Mouse (Mus musculus) intestine, postnatal 0 days (tissue): ENCODE results near the gene Lama4. TPM values are rescaled to one million over a fixed set of nuclear protein-coding genes. Genes with fewer than 3 reads are reported as not detected.

Source experiments
- ATAC-seq: fragments of 200-750 bp; cut with Nextera tagmentation; 2 replicates; pipeline ENCODE4 v1.8.0; 2017; ENCODE audit warnings: mild to moderate bottlenecking, moderate TSS enrichment, moderate library complexity
- H3K27ac ChIP-seq: fragments of 300-500 bp; sonication (generic); 2 replicates; pipeline ENCODE4 v1.5.1; 2014; ENCODE audit warnings: mild to moderate bottlenecking, low read depth, low read length, moderate library complexity
- H3K27me3 ChIP-seq: fragments of 300-500 bp; sonication (generic); replicated peaks from 2 replicates; pipeline ENCODE4 v1.6.1; 2014; ENCODE audit warnings: low read length, mixed read lengths; ENCODE audit not compliant: control insufficient read depth, insufficient read depth
- H3K36me3 ChIP-seq: fragments of 300-500 bp; sonication (generic); 2 replicates; pipeline ENCODE4 v1.6.1; 2014; ENCODE audit warnings: mild to moderate bottlenecking, moderate library complexity; ENCODE audit not compliant: control insufficient read depth, insufficient read depth
- H3K4me1 ChIP-seq: fragments of 300-500 bp; sonication (generic); replicated peaks from 2 replicates; pipeline ENCODE4 v1.6.1; 2014; ENCODE audit warnings: antibody characterized with exemption, low read length, mixed read lengths; ENCODE audit not compliant: control insufficient read depth, insufficient read depth
- H3K4me2 ChIP-seq: fragments of 300-500 bp; sonication (generic); replicated peaks from 2 replicates; pipeline ENCODE4 v1.6.1; 2014; ENCODE audit warnings: low read depth, mild to moderate bottlenecking, moderate library complexity
- H3K4me3 ChIP-seq: fragments of 300-500 bp; sonication (generic); 2 replicates; pipeline ENCODE4 v1.5.1; 2014; ENCODE audit warnings: low read depth, low read length
- H3K9ac ChIP-seq: fragments of 300-500 bp; sonication (generic); 2 replicates; pipeline ENCODE4 v1.6.1; 2014; ENCODE audit warnings: mild to moderate bottlenecking, low read depth, low read length
- H3K9me3 ChIP-seq: fragments of 300-500 bp; sonication (generic); 2 replicates; pipeline ENCODE4 v1.6.1; 2016; ENCODE audit warnings: mixed run types; ENCODE audit not compliant: control insufficient read depth
- CTCF ChIP-seq: sonication (generic); IDR thresholded peaks from 2 replicates; pipeline ENCODE4 v1.5.1; 2016; ENCODE audit warnings: low read depth, mild to moderate bottlenecking, control low read depth, antibody characterized with exemption, moderate library complexity
- WGBS: fragments of 180-500 bp; shearing (Covaris S2); extraction: QIAGEN DNeasy Blood & Tissue Kit; methylation state at CpG from one replicate; pipeline ENCODE4 v1.1.7; 2014; 5-methylcytosine and 5-hydroxymethylcytosine counted together
- polyA plus RNA-seq: library from polyadenylated mRNA; unstranded; fragments of >200 nt; fragmentation: Nextera tagmentation; extraction: Ambion mirVana; gene quantifications from 2 replicates; pipeline ENCODE4 v1.2.1, GENCODE M21; 2015

The Lama4 gene
- polyA plus RNA-seq, 1 experiment from 2014 or later = 28.3 TPM

DNA sequence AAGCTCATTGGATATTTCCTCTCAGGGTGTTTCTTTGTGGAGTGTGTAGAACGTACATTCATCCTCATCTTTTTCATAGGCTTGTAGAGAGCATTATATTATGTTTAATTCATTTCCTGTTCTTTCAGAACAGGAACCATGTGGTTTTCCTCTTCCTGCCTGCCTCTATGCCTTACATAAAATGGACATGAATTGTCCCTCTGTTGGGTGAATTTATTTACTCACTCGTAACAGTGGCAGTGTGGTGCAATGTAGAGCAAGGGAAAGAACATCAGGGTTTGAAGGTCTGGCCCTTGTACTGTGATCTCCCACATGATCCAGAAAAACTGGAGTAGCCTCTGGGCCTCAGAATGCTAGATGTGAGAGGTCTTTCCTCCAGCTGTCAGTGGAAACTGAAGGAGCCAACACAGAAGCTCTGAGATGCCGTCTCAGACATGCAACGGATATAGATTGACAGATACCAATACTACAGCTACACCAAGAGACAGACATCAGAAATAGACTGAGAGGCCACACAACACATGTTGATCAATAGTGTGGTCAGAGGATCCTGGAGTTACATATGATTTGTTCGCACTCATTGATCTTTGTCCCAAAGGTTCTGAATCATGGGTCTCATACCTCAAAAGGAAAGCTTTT lies 58.4 kb downstream of the Lama4 start:
- no peak overlapping the region for H3K4me2 ChIP-seq
- H3K9me3 ChIP-seq = no peaks in the 10 kb centered on the region
- 82% methylated on average over 5 of the region's 5 CpGs for WGBS
- H3K27me3 ChIP-seq = no peaks in the 10 kb centered on the region
- H3K4me3 ChIP-seq = no peak overlapping the region
- H3K4me1 ChIP-seq = no peaks in the 10 kb centered on the region
- no peak for TF ChIP-seq CTCF
- H3K9ac ChIP-seq = no peak overlapping the region
- no peak for ATAC-seq
- no peaks in the 10 kb centered on the region for H3K36me3 ChIP-seq
- no peak overlapping the region for H3K27ac ChIP-seq

DNA sequence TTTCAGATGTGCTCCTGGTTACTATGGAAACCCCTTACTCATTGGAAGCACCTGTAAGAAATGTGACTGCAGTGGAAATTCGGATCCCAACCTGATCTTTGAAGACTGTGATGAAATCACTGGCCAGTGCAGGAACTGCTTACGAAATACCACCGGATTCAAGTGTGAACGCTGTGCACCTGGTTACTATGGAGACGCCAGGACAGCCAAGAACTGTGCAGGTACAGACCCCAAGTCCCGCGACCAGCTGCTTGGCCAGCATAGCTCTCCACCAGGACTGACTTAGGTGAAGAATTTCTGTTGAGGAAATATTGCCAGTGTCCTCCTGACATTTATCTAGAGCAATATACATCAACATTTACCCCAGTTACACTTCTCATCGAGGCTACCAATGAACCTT lies 61.2 kb downstream of the Lama4 start:
- TF ChIP-seq CTCF = no peak
- H3K36me3 ChIP-seq = no peaks in the 10 kb centered on the region
- no peak for ATAC-seq
- no peak overlapping the region for H3K4me3 ChIP-seq
- 71% methylated on average over 8 of the region's 8 CpGs for WGBS
- no peak overlapping the region for H3K9ac ChIP-seq
- H3K4me2 ChIP-seq = no peak overlapping the region
- no peaks in the 10 kb centered on the region for H3K9me3 ChIP-seq
- no peaks in the 10 kb centered on the region for H3K27me3 ChIP-seq
- no peaks in the 10 kb centered on the region for H3K4me1 ChIP-seq
- H3K27ac ChIP-seq = no peak overlapping the region

DNA sequence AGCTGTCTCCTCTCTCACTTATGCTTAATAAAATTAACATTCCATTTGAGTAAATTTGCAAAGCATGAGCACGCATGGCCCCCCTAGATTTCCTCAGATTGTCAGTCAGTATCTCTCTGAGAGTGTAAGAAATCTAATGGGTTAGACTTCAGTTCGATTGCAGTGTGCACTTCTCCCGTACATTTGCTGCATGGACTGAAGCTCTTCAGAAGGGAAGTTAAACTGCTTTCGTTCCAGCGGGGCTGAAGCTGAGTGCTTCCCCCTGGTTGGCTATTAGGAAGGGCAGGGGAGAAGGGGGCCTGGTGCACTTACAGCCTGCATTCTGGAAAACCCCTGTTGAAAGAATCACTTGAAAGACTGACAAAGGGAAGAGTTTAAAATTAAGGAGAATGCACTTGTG lies 61.7 kb downstream of the Lama4 start:
- H3K36me3 ChIP-seq = no peaks in the 10 kb centered on the region
- H3K4me3 ChIP-seq = no peak overlapping the region
- no peak overlapping the region for H3K4me2 ChIP-seq
- no peak for TF ChIP-seq CTCF
- no peaks in the 10 kb centered on the region for H3K4me1 ChIP-seq
- no peak overlapping the region for H3K27ac ChIP-seq
- H3K9ac ChIP-seq = no peak overlapping the region
- no peaks in the 10 kb centered on the region for H3K27me3 ChIP-seq
- WGBS = 69% methylated on average over 5 of the region's 5 CpGs
- ATAC-seq = no peak
- H3K9me3 ChIP-seq = no peaks in the 10 kb centered on the region

DNA sequence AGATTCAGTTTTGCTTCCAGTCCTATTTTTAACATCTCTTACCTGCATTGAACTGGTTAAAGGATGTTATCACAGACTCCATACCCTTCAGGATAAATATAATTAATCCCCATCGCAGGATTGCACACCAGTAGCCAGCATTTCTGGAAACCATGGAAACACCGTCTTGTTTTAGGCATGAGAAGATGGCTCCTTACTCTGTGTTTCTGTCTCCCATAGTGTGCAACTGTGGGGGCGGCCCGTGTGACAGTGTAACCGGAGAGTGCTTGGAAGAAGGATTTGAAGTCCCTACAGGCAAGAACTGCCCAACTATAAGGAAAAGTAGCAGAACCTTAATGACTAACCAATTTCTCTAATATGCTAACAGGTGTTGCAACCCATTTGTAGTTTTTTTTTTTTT lies 63.1 kb downstream of the Lama4 start:
- Histone ChIP-seq H3K9me3 (no peaks in the 10 kb centered on the region), H3K4me1 (no peaks in the 10 kb centered on the region), H3K27me3 (no peaks in the 10 kb centered on the region), H3K9ac (no peak overlapping the region), H3K36me3 (0 out of 2 replicates have a peak, but pooled peaks cover 4% of the 10 kb centered on the region), H3K4me2 (no peak overlapping the region), H3K4me3 (no peak overlapping the region), H3K27ac (no peak overlapping the region)
- TF ChIP-seq CTCF = no peak
- WGBS = 67% methylated on average over 5 of the region's 5 CpGs
- no peak for ATAC-seq

DNA sequence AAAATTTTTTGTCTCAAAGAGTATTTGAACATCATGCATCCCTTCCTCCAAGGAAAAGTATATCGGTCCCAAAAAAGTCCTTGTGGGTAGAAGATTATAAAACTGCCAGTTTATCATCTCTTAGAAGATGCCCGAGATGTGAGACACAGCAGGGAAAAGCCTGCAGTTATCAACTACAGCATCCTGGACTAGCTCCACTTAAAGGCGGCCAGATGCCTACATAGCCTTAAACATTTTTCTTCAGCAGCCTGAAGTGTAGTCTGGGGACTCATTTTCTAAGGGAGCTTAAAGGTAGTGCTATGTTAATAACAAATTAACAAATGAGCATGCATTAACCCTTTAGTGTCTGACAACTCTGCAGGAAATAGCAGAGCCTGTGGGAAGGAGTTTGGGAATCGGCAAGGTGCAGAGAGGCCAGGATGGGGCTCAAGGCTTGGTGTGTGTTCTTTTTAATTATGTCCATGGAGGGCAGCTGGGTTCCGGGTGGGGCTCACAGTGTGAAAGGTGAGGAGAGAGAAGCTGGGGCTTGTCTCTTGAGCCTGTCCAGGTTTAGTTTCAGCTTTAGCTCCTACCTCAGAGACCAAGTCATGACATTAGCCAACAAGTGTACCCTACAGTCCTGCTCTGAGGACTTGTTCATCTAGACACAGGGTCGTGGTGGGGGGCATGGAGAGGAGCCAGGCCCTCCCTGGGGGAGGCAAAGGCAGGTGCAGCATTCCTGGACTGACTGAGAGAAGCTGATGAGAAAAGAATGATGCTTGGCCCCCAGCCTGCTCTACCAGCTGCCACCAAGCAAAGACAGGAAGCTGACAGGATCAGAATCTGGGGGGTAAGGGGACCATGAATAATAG lies 64.2 kb downstream of the Lama4 start:
- no peaks in the 10 kb centered on the region for H3K27me3 ChIP-seq
- ATAC-seq = no peak
- H3K4me1 ChIP-seq = no peaks in the 10 kb centered on the region
- no peak overlapping the region for H3K27ac ChIP-seq
- no peak overlapping the region for H3K4me3 ChIP-seq
- WGBS = 79% methylated on average over 6 of the region's 6 CpGs
- no peak overlapping the region for H3K4me2 ChIP-seq
- no peaks in the 10 kb centered on the region for H3K9me3 ChIP-seq
- no peak for TF ChIP-seq CTCF
- no peak overlapping the region for H3K9ac ChIP-seq
- 0 out of 2 replicates have a peak, but pooled peaks cover 4% of the 10 kb centered on the region for H3K36me3 ChIP-seq

DNA sequence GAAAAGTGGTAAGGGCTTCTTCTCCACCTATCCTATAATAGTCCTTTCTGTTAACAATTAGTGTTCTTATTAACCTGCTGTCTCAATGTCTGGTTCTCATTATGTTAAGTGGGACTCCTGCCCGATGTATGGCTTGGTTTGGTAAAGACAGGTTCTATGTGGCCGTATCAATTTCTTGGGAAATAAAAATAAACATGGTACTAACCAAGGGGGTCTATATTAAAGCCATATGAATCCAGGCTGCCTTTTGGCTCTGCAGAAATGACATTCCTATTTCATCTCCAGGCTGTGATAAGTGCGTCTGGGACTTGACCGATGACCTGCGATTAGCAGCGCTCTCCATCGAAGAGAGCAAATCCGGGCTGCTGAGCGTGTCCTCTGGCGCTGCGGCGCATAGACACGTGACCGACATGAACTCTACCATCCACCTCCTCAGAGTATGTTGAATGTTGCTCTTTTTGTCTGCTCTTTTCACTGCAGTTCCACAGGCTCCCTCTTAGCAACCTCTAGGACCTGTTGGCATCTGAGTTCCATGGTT lies 64.9 kb downstream of the Lama4 start:
- Histone ChIP-seq H3K4me1 (no peaks in the 10 kb centered on the region), H3K4me2 (no peak overlapping the region), H3K27ac (no peak overlapping the region), H3K27me3 (no peaks in the 10 kb centered on the region), H3K36me3 (0 out of 2 replicates have a peak, but pooled peaks cover 4% of the 10 kb centered on the region), H3K4me3 (no peak overlapping the region), H3K9ac (no peak overlapping the region), H3K9me3 (no peaks in the 10 kb centered on the region)
- TF ChIP-seq CTCF = no peak
- ATAC-seq = no peak
- WGBS = 93% methylated on average over 14 of the region's 14 CpGs
